Mouse (Mus musculus) ZHBTc4 (cell line): ENCODE results near the gene Lztr1.
"Not testable (repeated sequence)": the region's sequence is repeated elsewhere in the genome, so short reads cannot be mapped to it uniquely, and the experiment has no call there.

Experiments used
- DNase-seq: peaks from one replicate; pipeline ENCODE4 v3.0.0-alpha.2; 2011; ENCODE audit warnings: low read depth, low spot score

The Lztr1 gene

GRCm38 (mm10) chr16:17507018-17507552 lies 1.4 kb upstream of the Lztr1 start:
- DNase-seq = no peak

GRCm38 (mm10) chr16:17508031-17508430 lies 457 bp upstream of the Lztr1 start:
- DNase-seq = not testable (repeated sequence)

- no peak for DNase-seq
These were observed 731 bp downstream of the Lztr1 start for GRCm38 (mm10) chr16:17509240-17509597.

GRCm38 (mm10) chr16:17510143-17510542 lies 1.7 kb downstream of the Lztr1 start:
- DNase-seq = no peak

- DNase-seq = no peak
These were observed 2.2 kb downstream of the Lztr1 start for GRCm38 (mm10) chr16:17510686-17511085.

GRCm38 (mm10) chr16:17511431-17511830 lies 2.9 kb downstream of the Lztr1 start:
- no peak for DNase-seq

- DNase-seq = no peak
These were observed 10.4 kb downstream of the Lztr1 start for GRCm38 (mm10) chr16:17518910-17519309.

- no peak for DNase-seq
These were observed 15.7 kb downstream of the Lztr1 start for GRCm38 (mm10) chr16:17524156-17524555.

- DNase-seq = no peak
These were observed 17.0 kb downstream of the Lztr1 start for GRCm38 (mm10) chr16:17525524-17525923.

GRCm38 (mm10) chr16:17526223-17526622 lies 17.7 kb downstream of the Lztr1 start:
- no peak for DNase-seq

- no peak for DNase-seq
These were observed 19.1 kb downstream of the Lztr1 start for GRCm38 (mm10) chr16:17527606-17528005.

GRCm38 (mm10) chr16:17528276-17528675 lies 19.8 kb downstream of the Lztr1 start:
- peak; percentile 37 for DNase-seq

GRCm38 (mm10) chr16:17529981-17530586 lies 21.6 kb downstream of the Lztr1 start:
- no peak for DNase-seq

- peak; percentile 99 for DNase-seq
These were observed 22.3 kb downstream of the Lztr1 start, which contains the start of gene Thap7 for GRCm38 (mm10) chr16:17530640-17531288. TSS of gene Thap7 (minus strand) at chr16:17531136.

GRCm38 (mm10) chr16:17532271-17532670 lies 23.8 kb downstream of the Lztr1 start:
- peak; percentile 47 for DNase-seq

- no peak for DNase-seq
These were observed 24.3 kb downstream of the Lztr1 start for GRCm38 (mm10) chr16:17532676-17533329.

GRCm38 (mm10) chr16:17536584-17536983 lies 28.1 kb downstream of the Lztr1 start:
- no peak for DNase-seq

- no peak for DNase-seq
These were observed 34.1 kb downstream of the Lztr1 start for GRCm38 (mm10) chr16:17542632-17543031.

GRCm38 (mm10) chr16:17552837-17553236 lies 44.3 kb downstream of the Lztr1 start:
- DNase-seq = no peak

GRCm38 (mm10) chr16:17553910-17554685 lies 45.6 kb downstream of the Lztr1 start:
- DNase-seq = peak; percentile 98

GRCm38 (mm10) chr16:17554702-17555101 lies 46.2 kb downstream of the Lztr1 start:
- DNase-seq = peak; percentile 71

GRCm38 (mm10) chr16:17556180-17556579 lies 47.7 kb downstream of the Lztr1 start:
- DNase-seq = no peak
